Mouse (Mus musculus): ENCODE results near the gene Lrfn1. TPM values are rescaled to one million over a fixed set of nuclear protein-coding genes. Genes with fewer than 3 reads are reported as not detected.

Gene Lrfn1
- polyA plus RNA-seq, 1 experiment from 2014 or later: 8.7 TPM

DNA sequence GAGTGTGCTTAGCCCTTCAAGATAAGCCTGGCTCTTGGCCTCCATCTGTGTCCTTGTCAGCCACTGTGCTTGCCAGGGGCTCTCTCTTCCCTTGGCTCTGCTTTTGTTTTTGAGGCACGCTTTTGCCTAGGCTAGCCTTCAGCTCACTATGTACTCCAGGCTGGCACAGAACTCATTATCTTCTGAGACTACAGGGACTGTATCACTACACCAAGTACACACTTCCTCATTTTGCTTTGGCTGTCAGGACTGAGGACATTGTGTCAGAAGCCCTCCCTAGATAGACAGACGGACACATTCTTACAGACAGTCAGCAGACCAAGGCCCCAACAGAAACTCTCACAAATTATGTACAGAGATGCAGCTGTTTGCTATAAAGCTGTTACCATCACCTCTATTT is 11.0 kb downstream of the Lrfn1 start:
- H3K27me3 ChIP-seq (replicated peaks; ENCODE audit: control insufficient read depth, insufficient read depth, low read length): no peaks in the 10 kb centered on the region
- no peak overlapping the region for H3K27ac ChIP-seq (ENCODE audit: low read depth, low read length)
- peaks cover 58% of the 10 kb centered on the region for H3K36me3 ChIP-seq (ENCODE audit: control insufficient read depth, insufficient read depth, low read length)
- H3K4me1 ChIP-seq (ENCODE audit: control insufficient read depth, insufficient read depth, low read length): peaks cover 3% of the 10 kb centered on the region; the same call in 1 of the 2 replicates
- H3K9me3 ChIP-seq (replicated peaks; ENCODE audit: control insufficient read depth, low read length): no peaks in the 10 kb centered on the region
- ATAC-seq (no peak), DNase-seq (ENCODE audit: low spot score) (no peak)
- WGBS: 96% methylated on average over 2 of the region's 2 CpGs
- no peak overlapping the region for H3K4me2 ChIP-seq (ENCODE audit: low read length)
- no peak overlapping the region for H3K4me3 ChIP-seq (ENCODE audit: low read depth, low read length)
- no peak overlapping the region for H3K9ac ChIP-seq (ENCODE audit: low read length)

DNA sequence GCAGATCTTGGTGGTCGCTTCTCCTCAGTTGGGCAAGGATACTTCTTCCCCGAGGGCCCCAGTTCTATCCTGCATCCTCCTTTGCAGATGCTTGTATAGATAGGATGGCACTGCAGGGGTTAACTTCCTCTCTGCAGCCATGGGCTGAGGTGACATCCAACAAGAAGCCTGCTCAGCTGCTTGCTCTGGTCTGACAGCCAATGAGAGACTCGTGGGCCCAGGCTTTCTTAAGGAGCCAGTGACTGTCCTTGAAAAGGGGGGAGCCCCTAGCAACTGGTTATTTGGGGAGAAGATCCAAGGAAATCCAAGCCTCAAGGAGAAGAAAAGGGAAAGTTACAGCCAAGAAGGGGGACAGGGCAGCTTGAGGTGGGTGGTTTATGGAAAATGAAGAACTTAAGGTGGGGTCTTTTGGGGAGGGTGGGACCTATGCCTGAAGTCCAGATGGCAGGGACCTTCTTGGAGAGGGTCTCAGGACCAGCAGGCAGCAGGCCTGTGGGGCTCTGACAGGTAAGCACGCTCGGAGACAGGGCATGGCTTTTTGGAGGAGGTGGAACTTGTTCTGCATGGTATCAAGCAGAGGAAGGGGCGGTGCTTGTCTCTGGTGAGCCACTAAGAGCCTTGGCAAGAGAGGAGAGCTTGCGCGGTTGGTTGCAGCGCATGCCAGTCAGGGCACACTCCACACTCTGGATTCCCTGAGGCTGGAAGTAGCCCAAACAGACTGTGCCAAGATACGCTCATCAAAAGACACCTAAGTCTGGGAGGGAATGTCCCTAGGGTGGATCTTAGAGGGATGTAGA is 12.8 kb downstream of the Lrfn1 start:
- ATAC-seq (peak; percentile 74; the same call in 1 of the 2 replicates), DNase-seq (ENCODE audit: low spot score) (peak; percentile 76)
- Histone ChIP-seq H3K36me3 (ENCODE audit: control insufficient read depth, insufficient read depth, low read length) (peaks cover 40% of the 10 kb centered on the region), H3K9me3 (replicated peaks; ENCODE audit: control insufficient read depth, low read length) (no peaks in the 10 kb centered on the region), H3K9ac (ENCODE audit: low read length) (no peak overlapping the region), H3K4me1 (ENCODE audit: control insufficient read depth, insufficient read depth, low read length) (peaks cover 3% of the 10 kb centered on the region; the same call in 1 of the 2 replicates), H3K4me2 (ENCODE audit: low read length) (peak overlapping the region; percentile 15; the same call in 1 of the 2 replicates), H3K27ac (ENCODE audit: low read depth, low read length) (no peak overlapping the region), H3K4me3 (ENCODE audit: low read depth, low read length) (no peak overlapping the region), H3K27me3 (replicated peaks; ENCODE audit: control insufficient read depth, insufficient read depth, low read length) (no peaks in the 10 kb centered on the region)
- 66% methylated on average over 10 of the region's 10 CpGs for WGBS

DNA sequence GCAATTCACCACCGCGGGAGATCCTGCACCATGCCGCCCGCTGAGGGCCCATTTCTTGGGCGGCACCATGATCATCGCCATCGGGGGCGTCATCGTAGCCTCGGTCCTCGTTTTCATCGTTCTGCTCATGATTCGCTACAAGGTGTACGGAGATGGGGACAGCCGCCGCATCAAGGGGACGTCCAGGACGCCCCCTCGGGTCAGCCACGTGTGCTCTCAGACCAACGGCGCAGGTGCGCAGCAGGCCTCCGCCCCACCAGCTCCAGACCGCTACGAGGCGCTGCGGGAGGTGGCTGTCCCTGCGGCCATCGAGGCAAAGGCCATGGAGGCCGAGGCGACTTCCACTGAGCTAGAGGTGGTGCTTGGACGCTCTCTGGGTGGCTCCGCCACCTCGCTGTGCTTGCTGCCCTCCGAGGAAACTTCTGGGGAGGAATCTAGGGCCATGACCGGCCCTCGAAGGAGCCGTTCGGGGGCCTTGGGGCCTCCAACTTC is 15.0 kb downstream of the Lrfn1 start:
- Histone ChIP-seq H3K4me3 (ENCODE audit: low read depth, low read length) (peak overlapping the region; percentile 31), H3K9me3 (replicated peaks; ENCODE audit: control insufficient read depth, low read length) (no peaks in the 10 kb centered on the region), H3K27ac (ENCODE audit: low read depth, low read length) (no peak overlapping the region), H3K36me3 (ENCODE audit: control insufficient read depth, insufficient read depth, low read length) (peaks cover 23% of the 10 kb centered on the region), H3K27me3 (replicated peaks; ENCODE audit: control insufficient read depth, insufficient read depth, low read length) (no peaks in the 10 kb centered on the region), H3K9ac (ENCODE audit: low read length) (peak overlapping the region; percentile 54), H3K4me1 (ENCODE audit: control insufficient read depth, insufficient read depth, low read length) (peaks cover 3% of the 10 kb centered on the region; the same call in 1 of the 2 replicates), H3K4me2 (ENCODE audit: low read length) (peak overlapping the region; percentile 66)
- 24% methylated on average over 40 of the region's 40 CpGs for WGBS
- ATAC-seq (0 out of 2 replicates have a peak, but pooled peaks have one; percentile 9), DNase-seq (ENCODE audit: low spot score) (no peak)

DNA sequence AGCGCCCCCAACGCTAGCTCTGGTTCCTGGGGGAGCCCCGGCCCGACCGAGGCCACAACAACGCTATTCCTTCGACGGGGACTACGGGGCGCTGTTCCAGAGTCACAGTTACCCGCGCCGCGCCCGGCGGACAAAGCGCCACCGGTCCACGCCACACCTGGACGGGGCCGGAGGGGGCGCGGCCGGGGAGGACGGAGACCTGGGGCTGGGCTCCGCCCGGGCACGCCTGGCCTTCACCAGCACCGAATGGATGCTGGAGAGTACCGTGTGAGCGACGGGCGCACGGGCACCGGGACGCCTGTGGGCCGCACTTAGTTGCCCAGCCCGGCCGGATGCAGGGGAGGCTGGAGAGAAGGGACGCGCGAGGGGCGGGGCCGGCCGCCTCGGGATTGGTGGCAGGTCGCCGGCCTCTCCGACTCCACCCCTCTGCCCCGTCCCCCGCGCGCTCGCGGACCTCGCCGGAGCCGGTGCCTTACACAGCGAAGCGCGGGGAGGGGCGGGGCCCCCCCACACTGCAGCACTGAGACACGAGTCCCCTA is 15.5 kb downstream of the Lrfn1 start:
- peaks cover 3% of the 10 kb centered on the region; the same call in 1 of the 2 replicates for H3K4me1 ChIP-seq (ENCODE audit: control insufficient read depth, insufficient read depth, low read length)
- H3K36me3 ChIP-seq (ENCODE audit: control insufficient read depth, insufficient read depth, low read length): peaks cover 18% of the 10 kb centered on the region
- peak overlapping the region; percentile 66 for H3K4me2 ChIP-seq (ENCODE audit: low read length)
- ATAC-seq (peak; percentile 69), DNase-seq (ENCODE audit: low spot score) (peak; percentile 51)
- WGBS: 2% methylated on average over 48 of the region's 63 CpGs
- H3K4me3 ChIP-seq (ENCODE audit: low read depth, low read length): peak overlapping the region; percentile 31
- H3K27ac ChIP-seq (ENCODE audit: low read depth, low read length): no peak overlapping the region
- H3K27me3 ChIP-seq (replicated peaks; ENCODE audit: control insufficient read depth, insufficient read depth, low read length): no peaks in the 10 kb centered on the region
- peak overlapping the region; percentile 54 for H3K9ac ChIP-seq (ENCODE audit: low read length)
- no peaks in the 10 kb centered on the region for H3K9me3 ChIP-seq (replicated peaks; ENCODE audit: control insufficient read depth, low read length)

- no peaks in the 10 kb centered on the region for H3K36me3 ChIP-seq (ENCODE audit: control insufficient read depth, insufficient read depth, low read length)
- H3K27ac ChIP-seq (ENCODE audit: low read depth, low read length): no peak overlapping the region
- no peaks in the 10 kb centered on the region for H3K9me3 ChIP-seq (replicated peaks; ENCODE audit: control insufficient read depth, low read length)
- H3K4me3 ChIP-seq (ENCODE audit: low read depth, low read length): no peak overlapping the region
- ATAC-seq (no peak), DNase-seq (ENCODE audit: low spot score) (no peak)
- H3K4me2 ChIP-seq (ENCODE audit: low read length): no peak overlapping the region
- 85% methylated on average over 6 of the region's 6 CpGs for WGBS
- no peaks in the 10 kb centered on the region for H3K4me1 ChIP-seq (ENCODE audit: control insufficient read depth, insufficient read depth, low read length)
- H3K27me3 ChIP-seq (replicated peaks; ENCODE audit: control insufficient read depth, insufficient read depth, low read length): no peaks in the 10 kb centered on the region
- H3K9ac ChIP-seq (ENCODE audit: low read length): no peak overlapping the region
Observed at GRCm38 (mm10) chr7:28476191-28476590, 24.4 kb downstream of the Lrfn1 start.

GRCm38 (mm10) chr7:28477363-28477762 is 25.6 kb downstream of the Lrfn1 start:
- H3K4me3 ChIP-seq (ENCODE audit: low read depth, low read length): no peak overlapping the region

DNA sequence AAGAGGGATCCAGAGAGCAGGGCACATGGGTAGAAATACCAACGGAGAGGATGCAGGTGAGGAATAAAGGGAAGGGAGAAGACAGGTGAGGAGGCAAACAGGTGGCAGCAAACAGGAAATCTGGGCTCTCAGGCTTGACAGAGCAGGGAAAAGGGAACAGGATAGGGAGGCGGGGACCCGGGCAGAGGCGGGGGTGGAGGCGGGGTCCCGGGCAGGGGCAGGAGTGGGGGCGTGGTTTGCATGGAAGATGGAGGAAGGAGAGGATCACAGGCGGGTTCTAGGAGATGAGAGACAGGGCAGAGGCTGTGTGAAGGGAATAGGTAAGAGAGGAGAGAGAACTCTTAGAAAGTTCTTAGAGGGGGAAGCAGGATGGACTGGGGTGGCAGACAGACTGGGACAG is 27.1 kb downstream of the Lrfn1 start:
- Histone ChIP-seq H3K4me2 (ENCODE audit: low read length) (no peak overlapping the region), H3K27me3 (replicated peaks; ENCODE audit: control insufficient read depth, insufficient read depth, low read length) (no peaks in the 10 kb centered on the region), H3K9me3 (replicated peaks; ENCODE audit: control insufficient read depth, low read length) (no peaks in the 10 kb centered on the region), H3K4me3 (ENCODE audit: low read depth, low read length) (no peak overlapping the region), H3K9ac (ENCODE audit: low read length) (no peak overlapping the region), H3K4me1 (ENCODE audit: control insufficient read depth, insufficient read depth, low read length) (no peaks in the 10 kb centered on the region), H3K36me3 (ENCODE audit: control insufficient read depth, insufficient read depth, low read length) (no peaks in the 10 kb centered on the region), H3K27ac (ENCODE audit: low read depth, low read length) (no peak overlapping the region)
- no peak for DNase-seq (ENCODE audit: low spot score)
- no peak for ATAC-seq
- WGBS: 10% methylated on average over 8 of the region's 8 CpGs

More at GRCm38 (mm10) chr7:28477363-28477762, 25.6 kb downstream of the Lrfn1 start:
- Histone ChIP-seq H3K27ac (ENCODE audit: low read depth, low read length) (no peak overlapping the region), H3K4me1 (ENCODE audit: control insufficient read depth, insufficient read depth, low read length) (no peaks in the 10 kb centered on the region), H3K9ac (ENCODE audit: low read length) (no peak overlapping the region), H3K4me2 (ENCODE audit: low read length) (no peak overlapping the region), H3K36me3 (ENCODE audit: control insufficient read depth, insufficient read depth, low read length) (no peaks in the 10 kb centered on the region), H3K27me3 (replicated peaks; ENCODE audit: control insufficient read depth, insufficient read depth, low read length) (no peaks in the 10 kb centered on the region), H3K9me3 (replicated peaks; ENCODE audit: control insufficient read depth, low read length) (no peaks in the 10 kb centered on the region)
- ATAC-seq (no peak), DNase-seq (ENCODE audit: low spot score) (no peak)
- WGBS: 82% methylated on average over 5 of the region's 5 CpGs

DNA sequence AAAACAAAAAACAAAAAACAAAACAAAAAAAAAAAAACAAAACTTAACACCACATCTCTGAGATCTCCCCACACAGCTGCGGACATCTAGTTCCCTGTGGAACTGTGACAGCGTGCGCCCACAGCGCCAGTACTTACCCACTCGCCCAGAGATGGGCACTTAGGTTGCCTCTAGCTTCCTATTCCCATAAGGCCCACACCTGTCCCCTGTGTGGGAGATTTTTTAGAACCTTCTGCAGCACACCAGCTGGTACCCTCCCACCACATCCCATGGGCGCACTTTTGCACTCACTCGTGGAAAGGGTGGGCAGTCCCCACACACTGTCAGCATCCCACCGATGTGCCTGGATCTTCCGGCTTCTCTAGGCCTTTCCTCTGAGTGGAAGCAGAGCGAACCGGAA is 31.1 kb downstream of the Lrfn1 start:
- Histone ChIP-seq H3K9ac (ENCODE audit: low read length) (no peak overlapping the region), H3K4me3 (ENCODE audit: low read depth, low read length) (no peak overlapping the region), H3K36me3 (ENCODE audit: control insufficient read depth, insufficient read depth, low read length) (no peaks in the 10 kb centered on the region), H3K9me3 (replicated peaks; ENCODE audit: control insufficient read depth, low read length) (no peaks in the 10 kb centered on the region), H3K27me3 (replicated peaks; ENCODE audit: control insufficient read depth, insufficient read depth, low read length) (no peaks in the 10 kb centered on the region), H3K27ac (ENCODE audit: low read depth, low read length) (no peak overlapping the region), H3K4me2 (ENCODE audit: low read length) (no peak overlapping the region), H3K4me1 (ENCODE audit: control insufficient read depth, insufficient read depth, low read length) (peaks cover under 1% of the 10 kb centered on the region; the same call in 1 of the 2 replicates)
- 89% methylated on average over 11 of the region's 11 CpGs for WGBS
- DNase-seq (ENCODE audit: low spot score) (no peak), ATAC-seq (no peak)

DNA sequence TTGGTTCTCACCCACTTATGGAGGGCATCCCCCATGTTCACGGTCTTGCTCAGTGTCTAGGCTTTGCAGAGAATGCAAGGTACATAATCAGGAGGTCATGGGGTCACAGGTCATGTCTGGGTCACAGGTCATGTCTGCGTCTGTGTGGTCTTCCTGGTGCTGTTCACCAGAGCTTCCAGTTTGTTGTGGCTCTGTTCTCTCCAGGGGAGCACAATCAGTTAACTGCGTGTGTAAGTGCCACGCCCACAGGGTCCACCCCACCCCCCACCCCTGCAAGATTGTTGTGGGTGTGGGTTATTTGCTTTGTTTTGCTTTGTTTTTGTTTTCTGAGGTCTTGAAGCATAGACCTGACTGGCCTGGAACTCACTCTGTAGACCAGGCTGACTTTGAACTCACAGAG is 32.4 kb downstream of the Lrfn1 start:
- Histone ChIP-seq H3K4me1 (ENCODE audit: control insufficient read depth, insufficient read depth, low read length) (peaks cover 4% of the 10 kb centered on the region; the same call in 1 of the 2 replicates), H3K4me2 (ENCODE audit: low read length) (no peak overlapping the region), H3K9ac (ENCODE audit: low read length) (no peak overlapping the region), H3K36me3 (ENCODE audit: control insufficient read depth, insufficient read depth, low read length) (no peaks in the 10 kb centered on the region), H3K27ac (ENCODE audit: low read depth, low read length) (no peak overlapping the region), H3K9me3 (replicated peaks; ENCODE audit: control insufficient read depth, low read length) (no peaks in the 10 kb centered on the region), H3K4me3 (ENCODE audit: low read depth, low read length) (no peak overlapping the region), H3K27me3 (replicated peaks; ENCODE audit: control insufficient read depth, insufficient read depth, low read length) (no peaks in the 10 kb centered on the region)
- ATAC-seq (no peak), DNase-seq (ENCODE audit: low spot score) (no peak)
- WGBS: 48% methylated on average over 4 of the region's 4 CpGs
